Mouse (Mus musculus): ENCODE results near the gene Atg9a. TPM values are rescaled to one million over a fixed set of nuclear protein-coding genes. Genes with fewer than 3 reads are reported as not detected.
A peak's percentile ranks its signal among the peaks of the same experiment; 100 is the strongest.
"Not testable (repeated sequence)": the region's sequence is repeated elsewhere in the genome, so short reads cannot be mapped to it uniquely, and the experiment has no call there.

The Atg9a gene
- polyA plus RNA-seq (2012; ENCODE audit: insufficient read depth, insufficient read length, missing spikeins) = 13.6 and 21.0 TPM in 2 replicates

DNA sequence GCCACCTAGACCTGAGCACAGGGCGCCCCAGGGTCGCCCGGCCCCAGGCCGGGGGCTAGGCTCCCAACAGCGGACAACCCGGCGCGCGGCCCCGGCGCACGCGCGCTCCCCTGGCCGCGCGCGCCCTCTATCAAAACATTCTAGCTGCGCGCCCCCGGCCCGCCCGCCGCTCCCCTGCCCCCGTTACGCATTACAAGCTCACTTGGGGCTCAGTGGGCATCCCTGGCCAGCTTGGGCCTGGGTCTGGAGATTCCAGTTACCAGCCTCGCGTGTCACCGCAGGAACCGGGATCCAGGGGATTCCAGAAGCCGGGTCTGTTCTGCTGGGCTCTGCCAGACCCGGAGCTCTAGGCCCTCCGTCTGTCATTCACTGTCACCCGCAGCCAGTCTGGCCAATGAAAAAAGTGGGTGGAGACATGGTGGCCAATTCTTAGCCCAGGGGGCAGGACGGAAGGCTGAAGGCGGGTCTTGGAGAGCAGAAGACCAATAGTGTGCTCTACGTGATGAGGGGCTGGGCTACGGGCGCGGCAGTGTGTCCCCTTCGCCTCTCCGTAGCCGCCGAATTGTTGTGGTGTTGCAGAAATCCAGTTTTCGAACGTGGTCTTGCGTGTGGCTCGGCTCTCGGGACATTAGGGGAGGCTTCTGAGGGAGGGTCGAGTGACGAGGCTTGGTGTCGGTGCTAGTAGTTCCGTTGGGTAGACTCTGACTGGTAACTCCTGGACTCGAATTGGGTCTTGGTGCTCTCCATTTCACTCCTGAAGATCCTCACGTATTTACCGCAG lies at the start of gene Atg9a, which contains the start of gene Ankzf1:
Atg9a (minus strand) TSS at position 575 of the 781 bp plus-strand sequence.
Ankzf1 (plus strand) TSS at position 530 of the 781 bp plus-strand sequence.
- peak within 1 kb of the TSS; percentile 82 for H3K4me3 ChIP-seq (ENCODE audit: insufficient read depth, low read depth, low read length)
- H3K4me1 ChIP-seq (ENCODE audit: control insufficient read depth, insufficient read depth, insufficient read length, low read length) = peaks cover 7% of the 10 kb centered on the region; the same call in 1 of the 2 replicates

DNA sequence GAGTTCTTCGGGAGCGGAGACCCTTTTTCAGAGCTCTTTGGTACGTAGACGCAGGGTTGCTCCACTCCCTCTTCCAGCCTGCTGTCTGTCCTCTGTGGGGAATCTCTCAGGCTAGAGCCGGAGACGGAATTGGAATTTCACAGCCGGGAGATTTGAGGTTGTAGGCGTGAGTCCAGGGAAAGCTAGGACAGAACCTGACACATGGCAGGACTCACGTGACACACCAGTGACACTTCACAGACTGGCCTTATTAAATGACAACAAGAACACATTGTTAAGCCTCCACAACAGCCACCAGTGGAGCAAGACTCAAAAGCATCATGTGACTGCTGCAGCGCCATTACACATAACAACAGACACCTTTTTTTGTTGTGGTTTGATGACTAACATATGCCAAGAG lies 47.6 kb upstream of the Atg9a start:
- peaks cover 9% of the 10 kb centered on the region for H3K4me1 ChIP-seq (ENCODE audit: control insufficient read depth, insufficient read depth, insufficient read length, low read length)
- H3K27ac ChIP-seq (replicated peaks; ENCODE audit: low read depth, low read length) = no peak overlapping the region
- no peak overlapping the region for H3K4me3 ChIP-seq (ENCODE audit: insufficient read depth, low read depth, low read length)

More for the DNA sequence above, at the start of gene Atg9a, which contains the start of gene Ankzf1:
- H3K27ac ChIP-seq (replicated peaks; ENCODE audit: low read depth, low read length) = peak within 1 kb of the TSS; percentile 64

DNA sequence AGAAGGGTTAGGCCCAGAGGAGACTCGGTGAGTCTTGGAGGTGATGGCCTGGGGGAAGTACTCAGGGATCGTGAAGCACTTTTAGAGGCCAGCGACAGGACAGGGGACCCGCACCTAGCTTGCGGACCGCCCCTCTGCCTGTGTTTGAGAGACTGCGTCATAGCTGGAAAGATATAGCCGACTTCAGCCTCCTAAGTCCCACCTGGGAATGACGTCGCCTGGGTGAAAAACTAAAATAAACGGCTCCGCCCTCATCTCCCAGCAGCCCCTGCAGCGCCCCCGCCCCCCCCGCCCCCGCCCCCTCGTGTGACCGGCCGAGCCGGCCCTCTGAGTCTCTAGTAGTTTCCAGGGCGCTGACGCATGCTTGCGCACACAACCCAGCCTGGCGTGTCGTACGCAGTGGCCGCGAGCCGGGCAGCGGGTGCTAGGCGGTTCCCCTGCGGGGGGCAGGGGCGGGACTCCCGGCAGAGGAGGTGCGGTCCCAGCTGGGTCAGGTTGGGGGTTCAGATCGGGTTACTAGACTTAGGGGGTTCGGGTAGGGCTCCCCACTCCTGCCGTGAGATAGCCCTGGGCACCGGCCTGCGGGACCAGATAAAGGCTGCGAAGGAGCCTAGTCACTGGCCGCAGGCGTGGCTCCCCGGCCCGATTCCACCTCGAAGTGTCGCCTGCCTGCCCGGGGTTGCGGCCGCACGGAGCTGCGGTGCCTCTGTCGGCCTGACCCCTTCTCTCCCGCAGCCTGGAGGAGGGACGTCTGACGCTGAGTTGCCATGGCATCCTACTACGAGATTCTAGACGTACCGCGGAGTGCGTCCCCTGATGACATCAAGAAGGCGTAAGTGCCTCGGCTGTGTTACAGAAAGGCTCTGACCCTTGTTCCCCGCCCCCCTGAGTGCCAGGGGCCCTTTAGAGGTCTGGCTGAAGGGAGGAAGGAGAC lies 44.4 kb upstream of the Atg9a start, which contains the start of gene Dnajb2:
Dnajb2 (plus strand) TSS at position 290 of the 934 bp plus-strand sequence.
- Histone ChIP-seq H3K4me1 (ENCODE audit: control insufficient read depth, insufficient read depth, insufficient read length, low read length) (peaks cover 9% of the 10 kb centered on the region), H3K4me3 (ENCODE audit: insufficient read depth, low read depth, low read length) (peak within 1 kb of the TSS; percentile 82), H3K27ac (replicated peaks; ENCODE audit: low read depth, low read length) (peak within 1 kb of the TSS; percentile 99)

DNA sequence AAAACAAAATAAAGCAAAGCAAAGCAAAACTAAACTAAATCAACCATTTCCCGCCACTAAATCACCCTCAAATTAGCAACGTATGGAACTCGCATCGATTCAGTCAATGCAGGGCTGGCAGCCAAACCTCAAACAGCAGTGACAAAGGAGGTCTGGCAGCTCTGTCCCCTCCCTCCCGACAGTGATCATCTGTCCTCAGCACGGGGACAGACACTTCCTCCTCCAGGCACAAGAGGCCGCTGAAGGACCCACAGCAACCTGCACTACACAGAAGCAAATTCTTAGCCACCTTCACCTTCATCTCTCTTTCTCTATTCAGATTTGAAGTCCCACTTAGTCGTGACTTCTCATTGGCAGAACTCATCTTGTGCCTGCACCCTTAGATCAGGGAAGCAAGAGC lies 42.6 kb upstream of the Atg9a start:
- Histone ChIP-seq H3K4me3 (ENCODE audit: insufficient read depth, low read depth, low read length) (no peak overlapping the region), H3K27ac (replicated peaks; ENCODE audit: low read depth, low read length) (no peak overlapping the region), H3K4me1 (ENCODE audit: control insufficient read depth, insufficient read depth, insufficient read length, low read length) (peaks cover 9% of the 10 kb centered on the region)

DNA sequence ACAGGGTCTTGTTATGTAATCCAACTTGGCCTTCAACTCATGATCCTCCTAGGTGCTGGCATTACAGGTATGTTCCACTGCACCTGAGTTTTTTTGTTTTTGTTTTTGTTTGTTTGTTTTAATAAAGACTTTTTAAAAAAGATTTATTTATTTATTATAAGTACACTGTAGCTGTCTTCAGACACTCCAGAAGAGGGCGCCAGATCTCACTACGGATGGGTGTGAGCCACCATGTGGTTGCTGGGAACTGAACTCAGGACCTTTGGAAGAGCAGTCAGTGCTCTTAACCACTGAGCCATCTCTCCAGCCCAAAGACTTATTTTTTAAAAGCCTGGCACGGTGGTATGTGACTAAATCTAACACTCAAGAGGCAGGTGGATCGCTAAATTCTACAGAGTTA lies 40.5 kb upstream of the Atg9a start:
- not testable (repeated sequence) for H3K4me3 ChIP-seq (ENCODE audit: insufficient read depth, low read depth, low read length); H3K4me1 ChIP-seq (ENCODE audit: control insufficient read depth, insufficient read depth, insufficient read length, low read length); H3K27ac ChIP-seq (replicated peaks; ENCODE audit: low read depth, low read length)

DNA sequence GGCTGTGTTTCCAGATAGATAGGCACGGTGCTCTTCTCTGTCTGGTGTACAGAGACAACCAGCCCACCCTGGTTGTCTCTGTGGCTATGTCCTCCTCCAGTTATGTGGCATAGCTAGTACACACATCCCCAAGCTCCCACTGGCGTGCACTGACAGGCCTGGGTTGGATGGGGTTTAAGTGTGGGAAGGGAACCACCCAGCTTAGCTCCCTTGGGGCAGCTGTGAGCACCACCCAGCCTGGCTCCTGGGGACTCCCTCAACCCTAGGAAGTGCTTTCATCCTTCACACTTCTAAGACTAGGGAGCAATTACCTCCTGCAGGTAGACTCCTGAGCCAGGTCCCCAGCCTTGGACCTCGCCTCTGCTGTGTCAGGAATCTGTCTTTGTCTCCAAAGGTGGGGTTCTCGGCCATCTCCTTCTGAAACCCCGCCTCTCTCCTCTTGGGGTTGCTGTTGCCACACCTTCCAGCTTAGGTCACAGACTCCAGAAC lies 39.7 kb upstream of the Atg9a start, which contains the start of gene A630095N17Rik:
A630095N17Rik (minus strand) TSS at position 439 of the 489 bp plus-strand sequence.
- H3K27ac ChIP-seq (replicated peaks; ENCODE audit: low read depth, low read length) = no peak within 1 kb of the TSS
- no peak within 1 kb of the TSS for H3K4me3 ChIP-seq (ENCODE audit: insufficient read depth, low read depth, low read length)
- peaks cover 9% of the 10 kb centered on the region for H3K4me1 ChIP-seq (ENCODE audit: control insufficient read depth, insufficient read depth, insufficient read length, low read length)

DNA sequence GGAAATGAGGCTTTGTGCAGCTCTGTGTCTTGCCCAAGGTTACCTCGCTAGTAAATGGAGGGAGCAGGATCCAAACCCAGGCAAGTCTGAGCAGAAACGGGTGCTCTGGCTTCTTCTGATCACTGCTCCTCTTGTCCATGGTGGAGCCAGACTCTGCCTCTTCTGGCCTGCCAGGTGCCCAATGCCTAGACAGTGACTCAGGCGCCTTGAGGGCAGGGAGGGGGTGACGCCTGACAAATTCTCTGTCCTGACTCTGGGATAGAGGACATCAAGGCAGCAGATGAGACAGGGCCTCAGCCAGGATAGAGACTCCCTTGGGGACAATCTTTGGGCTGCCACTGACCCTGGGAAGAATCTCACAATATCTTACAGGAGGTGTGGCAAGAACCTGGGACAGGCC lies 39.2 kb upstream of the Atg9a start:
- no peak overlapping the region for H3K4me3 ChIP-seq (ENCODE audit: insufficient read depth, low read depth, low read length)
- H3K27ac ChIP-seq (replicated peaks; ENCODE audit: low read depth, low read length) = no peak overlapping the region
- peaks cover 9% of the 10 kb centered on the region for H3K4me1 ChIP-seq (ENCODE audit: control insufficient read depth, insufficient read depth, insufficient read length, low read length)

DNA sequence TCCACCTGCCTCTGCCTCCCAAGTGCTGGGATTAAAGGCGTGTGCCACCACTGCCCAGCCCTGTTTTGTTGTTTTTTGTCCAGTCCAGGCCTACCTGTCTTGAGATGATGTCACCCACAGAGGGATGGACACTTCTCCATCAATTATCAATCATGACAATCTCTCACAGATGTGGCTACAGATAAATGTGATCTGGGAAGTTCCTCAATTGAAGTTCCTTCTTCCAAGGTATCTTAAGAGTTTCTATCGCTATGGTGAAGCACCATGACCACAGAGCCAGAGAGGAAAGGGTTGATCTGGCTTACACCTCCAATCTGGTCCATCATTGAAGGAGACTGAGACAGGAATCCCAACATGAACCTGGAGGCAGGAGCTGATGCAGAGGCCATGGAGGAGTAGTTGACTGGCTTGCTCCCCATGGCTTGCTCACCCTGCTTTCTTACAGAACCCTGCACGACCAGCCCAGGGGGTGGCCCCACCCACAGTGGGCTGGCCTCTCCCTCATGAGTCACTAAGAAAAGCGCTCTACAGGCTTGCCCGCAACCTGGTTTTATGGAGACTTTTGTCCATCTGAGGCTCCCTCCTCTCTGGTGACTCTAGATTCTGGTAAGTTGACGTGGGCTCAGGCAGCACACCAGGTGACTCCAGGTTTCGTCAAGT lies 38.5 kb upstream of the Atg9a start:
- H3K4me1 ChIP-seq (ENCODE audit: control insufficient read depth, insufficient read depth, insufficient read length, low read length) = peaks cover 5% of the 10 kb centered on the region; the same call in 1 of the 2 replicates

DNA sequence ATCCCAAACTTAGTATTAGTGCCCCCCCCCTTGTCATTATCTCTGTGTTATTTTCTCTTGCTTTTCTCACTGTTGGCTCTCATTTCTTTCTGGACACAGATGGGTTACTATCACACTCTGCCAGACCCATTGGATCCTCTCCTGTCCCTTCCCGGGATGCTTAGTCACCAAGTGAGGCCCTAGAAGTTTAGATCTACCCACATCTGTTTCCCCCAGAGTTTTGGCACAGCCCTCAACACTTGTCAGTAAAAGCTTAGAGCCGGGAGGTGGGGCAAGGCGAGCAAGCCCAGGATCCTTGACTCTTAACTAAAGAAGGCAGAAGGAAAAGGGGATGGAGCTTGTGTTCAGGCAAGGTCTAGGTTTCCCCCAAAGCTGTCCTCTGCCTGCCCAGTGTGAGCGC lies 37.2 kb upstream of the Atg9a start:
- no peaks in the 10 kb centered on the region for H3K4me1 ChIP-seq (ENCODE audit: control insufficient read depth, insufficient read depth, insufficient read length, low read length)
- no peak overlapping the region for H3K4me3 ChIP-seq (ENCODE audit: insufficient read depth, low read depth, low read length)
- H3K27ac ChIP-seq (replicated peaks; ENCODE audit: low read depth, low read length) = no peak overlapping the region

More for the DNA sequence above, 38.5 kb upstream of the Atg9a start:
- Histone ChIP-seq H3K27ac (replicated peaks; ENCODE audit: low read depth, low read length) (no peak overlapping the region), H3K4me3 (ENCODE audit: insufficient read depth, low read depth, low read length) (no peak overlapping the region)

DNA sequence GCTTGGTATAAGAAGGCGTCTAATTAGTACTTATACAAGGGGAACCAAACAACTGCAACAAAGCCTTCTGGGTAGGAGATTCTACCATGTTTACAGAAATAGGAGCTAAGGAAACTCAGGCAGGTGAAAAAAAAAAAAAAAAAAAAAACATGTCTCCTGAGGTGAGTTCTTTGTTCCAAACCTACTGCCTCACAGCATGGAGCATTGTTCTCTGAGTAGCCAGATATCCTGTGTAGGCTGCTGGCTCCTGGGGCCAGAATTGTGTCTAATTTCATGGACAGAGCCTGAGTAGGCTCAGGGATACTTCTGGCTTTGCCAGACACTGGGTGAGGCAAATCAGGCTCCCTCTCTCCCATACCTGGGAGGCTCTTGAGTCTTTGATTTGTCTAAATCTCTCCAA lies 35.7 kb upstream of the Atg9a start:
- Histone ChIP-seq H3K27ac (replicated peaks; ENCODE audit: low read depth, low read length) (no peak overlapping the region), H3K4me1 (ENCODE audit: control insufficient read depth, insufficient read depth, insufficient read length, low read length) (no peaks in the 10 kb centered on the region), H3K4me3 (ENCODE audit: insufficient read depth, low read depth, low read length) (no peak overlapping the region)

DNA sequence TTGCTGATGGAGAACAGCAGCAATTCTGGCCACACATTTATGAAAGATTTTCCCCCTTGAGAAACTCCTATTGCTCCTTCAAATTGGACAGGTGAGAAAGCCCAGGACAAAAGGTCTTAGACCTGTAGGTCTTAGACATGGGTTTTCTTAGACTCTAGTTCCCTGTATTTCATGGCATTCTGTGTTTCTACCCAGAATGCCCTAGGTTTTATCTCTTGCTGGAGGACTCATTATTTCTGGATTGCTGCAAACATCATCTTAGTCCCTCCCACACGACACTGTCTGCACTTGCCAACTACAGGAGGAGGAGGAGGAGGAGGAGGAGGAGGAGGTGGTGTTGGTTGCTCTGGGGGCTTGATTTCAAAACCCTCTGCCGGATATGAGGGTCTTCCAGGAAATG lies 34.1 kb upstream of the Atg9a start:
- no peak overlapping the region for H3K27ac ChIP-seq (replicated peaks; ENCODE audit: low read depth, low read length)
- no peak overlapping the region for H3K4me3 ChIP-seq (ENCODE audit: insufficient read depth, low read depth, low read length)

DNA sequence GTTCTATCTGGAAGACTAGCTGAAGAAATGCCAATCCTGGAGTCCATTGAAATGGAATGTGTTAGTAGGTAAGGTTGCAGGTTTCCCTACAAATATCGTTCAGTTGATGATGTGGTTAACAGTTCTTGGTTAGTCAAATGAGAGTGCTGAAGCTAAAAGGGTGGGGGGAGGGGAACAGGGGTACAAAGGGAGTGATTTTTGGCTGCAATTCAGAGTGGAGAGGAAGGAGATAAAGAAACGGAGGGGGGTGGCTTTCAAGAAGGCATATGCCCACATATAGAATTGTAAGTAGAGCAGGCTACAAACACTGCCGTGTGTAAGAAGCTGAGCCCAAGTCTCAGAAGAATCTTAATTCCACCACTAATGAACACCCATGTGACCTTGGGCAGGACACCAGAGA lies 33.5 kb upstream of the Atg9a start:
- H3K4me3 ChIP-seq (ENCODE audit: insufficient read depth, low read depth, low read length) = no peak overlapping the region
- H3K4me1 ChIP-seq (ENCODE audit: control insufficient read depth, insufficient read depth, insufficient read length, low read length) = no peaks in the 10 kb centered on the region
- no peak overlapping the region for H3K27ac ChIP-seq (replicated peaks; ENCODE audit: low read depth, low read length)

More for the DNA sequence above, 34.1 kb upstream of the Atg9a start:
- no peaks in the 10 kb centered on the region for H3K4me1 ChIP-seq (ENCODE audit: control insufficient read depth, insufficient read depth, insufficient read length, low read length)

DNA sequence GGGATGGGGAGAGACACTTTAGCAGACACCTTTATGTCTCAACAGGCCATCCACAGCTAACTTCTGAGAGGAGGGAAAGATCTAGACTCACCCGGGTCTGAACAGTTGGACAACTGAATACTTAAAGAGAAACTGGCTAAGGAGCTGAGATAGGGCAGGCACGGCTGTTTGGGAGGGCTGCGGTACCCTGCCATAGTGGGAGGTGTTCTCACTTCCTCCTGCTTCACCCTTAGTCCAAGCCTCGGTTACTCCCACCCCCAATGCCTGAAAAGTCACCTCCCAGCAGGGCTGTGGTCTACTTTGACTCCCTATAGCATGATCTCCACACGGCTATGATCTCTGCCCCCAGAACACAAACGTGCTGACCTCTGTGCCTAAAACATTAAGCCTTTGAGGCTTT lies 31.5 kb upstream of the Atg9a start:
- Histone ChIP-seq H3K27ac (replicated peaks; ENCODE audit: low read depth, low read length) (no peak overlapping the region), H3K4me1 (ENCODE audit: control insufficient read depth, insufficient read depth, insufficient read length, low read length) (peaks cover 2% of the 10 kb centered on the region; the same call in 1 of the 2 replicates)

DNA sequence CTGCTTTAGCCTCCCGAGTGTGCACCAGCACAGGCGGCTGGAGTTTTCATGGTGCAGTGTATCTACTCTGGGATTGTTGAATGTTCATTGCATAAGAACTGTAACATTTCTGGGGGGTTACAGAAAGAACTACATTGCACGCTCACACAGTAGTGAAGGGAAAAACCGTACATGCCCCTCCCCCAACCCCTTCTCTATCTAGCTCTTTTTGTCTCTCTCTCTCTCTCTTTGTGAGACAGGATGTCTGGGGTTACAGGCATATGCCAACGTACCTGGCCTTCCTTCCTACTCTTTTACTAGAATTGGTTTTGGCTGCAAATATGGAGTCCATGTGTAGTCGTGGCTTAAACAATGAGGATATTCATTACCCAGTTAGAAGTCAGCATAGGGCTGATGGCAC lies 30.9 kb upstream of the Atg9a start:
- Histone ChIP-seq H3K4me3 (ENCODE audit: insufficient read depth, low read depth, low read length) (no peak overlapping the region), H3K27ac (replicated peaks; ENCODE audit: low read depth, low read length) (no peak overlapping the region), H3K4me1 (ENCODE audit: control insufficient read depth, insufficient read depth, insufficient read length, low read length) (peaks cover 2% of the 10 kb centered on the region; the same call in 1 of the 2 replicates)

More for the DNA sequence above, 31.5 kb upstream of the Atg9a start:
- H3K4me3 ChIP-seq (ENCODE audit: insufficient read depth, low read depth, low read length) = no peak overlapping the region
